Mouse (Mus musculus) C2C12 (cell line): ENCODE measurements around the gene Gm20696.

Experiments
- CEBPB ChIP-seq: IDR thresholded peaks from one replicate; pipeline ENCODE4 v1.6.1; 2011; ENCODE audit warnings: low read depth, mild to moderate bottlenecking, control low read depth, moderate library complexity
- CTCF ChIP-seq: IDR thresholded peaks from one replicate; pipeline ENCODE4 v1.5.1; 2011; ENCODE audit not compliant: control insufficient read depth, insufficient read depth, insufficient read length
- FOSL1 ChIP-seq: IDR thresholded peaks from one replicate; pipeline ENCODE4 v1.8.0; 2011; ENCODE audit warnings: mild to moderate bottlenecking, low read length; ENCODE audit not compliant: poor library complexity, insufficient read depth, severe bottlenecking
- MAX ChIP-seq: IDR thresholded peaks from one replicate; pipeline ENCODE4 v1.6.1; 2011; ENCODE audit warnings: mild to moderate bottlenecking, control low read depth
- MYOD1 ChIP-seq: IDR thresholded peaks from one replicate; pipeline ENCODE4 v1.6.1; 2011; ENCODE audit warnings: low read depth; ENCODE audit not compliant: control insufficient read depth, insufficient read length
- MYOG ChIP-seq: IDR thresholded peaks from one replicate; pipeline ENCODE4 v1.6.1; 2011; ENCODE audit not compliant: control insufficient read depth, insufficient read length; ENCODE audit errors: extremely low read depth
- USF1 ChIP-seq: IDR thresholded peaks from one replicate; pipeline ENCODE4 v1.6.1; 2011; ENCODE audit warnings: low read depth, mild to moderate bottlenecking, control low read depth, moderate library complexity

DNA sequence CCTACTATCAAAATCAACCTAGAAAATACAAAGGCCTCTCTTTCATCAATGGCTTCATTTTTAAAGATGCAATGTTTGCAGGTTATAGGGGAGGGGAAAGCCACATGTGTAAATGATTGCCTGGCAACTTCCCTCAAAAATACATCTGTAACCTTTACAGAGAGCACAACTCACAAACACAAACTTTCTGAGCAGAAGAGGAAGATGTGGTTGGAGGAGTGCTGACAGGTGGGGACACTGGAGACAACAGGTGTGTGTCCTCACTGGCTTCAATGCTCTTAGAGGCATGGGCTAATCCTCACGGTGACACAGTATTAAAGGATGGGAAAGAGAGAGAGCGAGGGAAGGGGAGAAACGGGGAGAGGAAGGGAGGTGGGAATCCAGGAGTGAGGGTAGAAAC, 264.2 kb downstream of the Gm20696 start:
- TF ChIP-seq CTCF = no peak
- no peak for TF ChIP-seq MYOD1
- no peak for TF ChIP-seq USF1
- TF ChIP-seq CEBPB = no peak
- no peak for TF ChIP-seq FOSL1
- no peak for TF ChIP-seq MAX
- no peak for TF ChIP-seq MYOG
